Comparison of ENCODE assay signal across 12 mouse cellular contexts in genomic region chr11:61464071-61464470, GRCm38 (mm10). TPM values are rescaled to one million over a fixed set of nuclear protein-coding genes. Genes with fewer than 3 reads are reported as not detected.
"Had no signal": no experiment of that assay in that cellular context is flagged by ENCODE, and none has a peak within 500 bp of the region (broad histone marks: within the 10 kb centered on the region; RNA-seq: fewer than 3 reads in every experiment).

No protein-coding gene starts in this region.

- H3K4me1 ChIP-seq: hindbrain, embryonic 12.5 days; liver, embryonic 12.5 days; megakaryocyte, embryonic 14.5 days; midbrain, embryonic 12.5 days had no signal

- H3K27me3 ChIP-seq: hindbrain, embryonic 12.5 days; liver, embryonic 12.5 days; midbrain, embryonic 12.5 days had no signal

- H3K4me2 ChIP-seq: hindbrain, embryonic 12.5 days; liver, embryonic 12.5 days; midbrain, embryonic 12.5 days had no signal

- H3K9me3 ChIP-seq: hindbrain, embryonic 12.5 days; liver, embryonic 12.5 days; midbrain, embryonic 12.5 days had no signal

- DNase-seq: kidney, adult 2 months; lung, postnatal 36 days; right cerebral cortex, adult 18-20 months; right cerebral cortex, postnatal 25 days; thymus, postnatal 4 days had no signal

- H3K4me3 ChIP-seq: hindbrain, embryonic 12.5 days; left cerebral cortex, adult 2 months; liver, embryonic 12.5 days; megakaryocyte, embryonic 14.5 days; midbrain, embryonic 12.5 days had no signal

- H3K9ac ChIP-seq: hindbrain, embryonic 12.5 days; liver, embryonic 12.5 days; midbrain, embryonic 12.5 days had no signal

- ATAC-seq: hindbrain, embryonic 16.5 days; inflammation-experienced regulatory T-cells, adult 6 months; liver, embryonic 12.5 days had no signal

- H3K36me3 ChIP-seq: hindbrain, embryonic 12.5 days; liver, embryonic 12.5 days; midbrain, embryonic 12.5 days had no signal

- H3K27ac ChIP-seq: hindbrain, embryonic 12.5 days; left cerebral cortex, adult 2 months; liver, embryonic 12.5 days; midbrain, embryonic 12.5 days had no signal

RNA-seq across cellular contexts. Expression of gene Rnf112, which starts 10.1 kb away (rescaled TPM):
- polyA plus RNA-seq: inflammation-experienced regulatory T-cells, adult 6 months had no signal

RNA-seq across cellular contexts. Expression of gene Mfap4, which starts 21.2 kb away (rescaled TPM):
- polyA plus RNA-seq: inflammation-experienced regulatory T-cells, adult 6 months had no signal
